ENCODE assay signal across 11 mouse cellular contexts in the genomic region with DNA sequence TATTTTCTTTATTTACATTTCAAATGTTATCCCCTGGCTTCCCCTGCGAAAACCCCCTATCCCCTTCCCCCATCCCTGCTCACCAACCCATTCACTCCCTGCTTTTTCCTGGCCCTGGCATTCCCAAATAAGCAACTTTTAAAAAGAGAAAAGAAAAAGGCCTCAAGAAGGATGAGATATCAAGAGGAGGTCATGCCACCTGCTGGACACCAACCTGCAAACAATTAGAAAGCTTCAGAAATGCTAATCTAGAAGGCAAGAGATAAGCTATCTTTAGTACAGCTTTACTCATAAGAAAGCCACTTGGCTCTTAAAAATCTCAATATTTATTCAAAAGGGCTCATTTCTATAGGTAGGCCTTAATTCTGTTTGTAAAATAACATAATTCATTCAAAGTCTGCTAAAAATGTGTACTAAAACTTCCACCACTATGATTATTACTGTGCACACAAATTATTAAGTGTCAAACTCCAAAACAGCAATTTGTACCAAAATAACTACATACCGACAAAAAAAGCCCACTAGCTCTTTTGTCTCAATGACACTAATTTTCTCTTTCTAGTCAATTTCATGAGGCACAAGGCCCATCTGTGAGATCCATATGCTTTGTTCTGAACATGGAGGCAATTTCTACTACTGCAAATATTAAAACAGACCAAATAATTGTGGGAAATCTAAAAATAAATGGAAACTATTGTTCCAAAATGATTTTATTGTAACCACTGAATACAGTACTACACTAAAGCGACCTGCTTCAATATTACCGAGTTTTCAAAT. TPM values are rescaled to one million over a fixed set of nuclear protein-coding genes. Genes with fewer than 3 reads are reported as not detected.
DNase-seq lines count a peak whose midpoint lies in the region; ATAC-seq lines count a peak whose summit lies in the region.
"Had no signal": no experiment of that assay in that cellular context is flagged by ENCODE, and none has a peak within 500 bp of the region (broad histone marks: within the 10 kb centered on the region; RNA-seq: fewer than 3 reads in every experiment).

No protein-coding gene starts in this region.

- no peaks in the 10 kb centered on the region for H3K27me3 ChIP-seq in hindbrain, embryonic 10.5 days (ENCODE audit: insufficient read depth, poor library complexity, severe bottlenecking)
- H3K27me3 ChIP-seq in hindbrain, embryonic 11.5 days (ENCODE audit: control insufficient read depth, insufficient read depth, low read length): no peaks in the 10 kb centered on the region
- H3K27me3 ChIP-seq in forebrain, embryonic 10.5 days (ENCODE audit: poor library complexity, severe bottlenecking): no peaks in the 10 kb centered on the region; the same call in 1 of the 2 replicates
- no peaks in the 10 kb centered on the region for H3K27me3 ChIP-seq in midbrain, embryonic 13.5 days
- H3K27me3 ChIP-seq: lung, embryonic 15.5 days had no signal

- no peak overlapping the region for H3K9ac ChIP-seq in hindbrain, embryonic 11.5 days (ENCODE audit: low read depth, low read length)
- peak overlapping the region; percentile 41; the same call in 1 of the 2 replicates for H3K9ac ChIP-seq in midbrain, embryonic 13.5 days (replicated peaks)
- H3K9ac ChIP-seq: lung, embryonic 15.5 days had no signal

- peaks cover 14% of the 10 kb centered on the region for H3K4me1 ChIP-seq in hindbrain, embryonic 10.5 days (replicated peaks)
- H3K4me1 ChIP-seq in hindbrain, embryonic 11.5 days (replicated peaks; ENCODE audit: control insufficient read depth, insufficient read depth, low read length): no peaks in the 10 kb centered on the region
- peaks cover 20% of the 10 kb centered on the region for H3K4me1 ChIP-seq in forebrain, embryonic 10.5 days
- peaks cover 13% of the 10 kb centered on the region for H3K4me1 ChIP-seq in midbrain, embryonic 13.5 days (replicated peaks)

- no peak overlapping the region for H3K4me2 ChIP-seq in hindbrain, embryonic 11.5 days (replicated peaks; ENCODE audit: low read depth, low read length)
- H3K4me2 ChIP-seq in midbrain, embryonic 13.5 days (replicated peaks): peak overlapping the region; percentile 52

- H3K4me3 ChIP-seq in hindbrain, embryonic 10.5 days: 0 out of 2 replicates have a peak overlapping the region, but pooled peaks have one; percentile 4
- H3K4me3 ChIP-seq in hindbrain, embryonic 11.5 days (ENCODE audit: low read depth, low read length): no peak overlapping the region
- peak overlapping the region; percentile 81; the same call in 1 of the 2 replicates for H3K4me3 ChIP-seq in forebrain, embryonic 10.5 days
- peak overlapping the region; percentile 31 for H3K4me3 ChIP-seq in midbrain, embryonic 13.5 days (replicated peaks)
- H3K4me3 ChIP-seq: lung, embryonic 15.5 days had no signal

- WGBS in hindbrain, embryonic 10.5 days: 30% methylated on average over 4 of the region's 4 CpGs
- WGBS in hindbrain, embryonic 11.5 days: 34% methylated on average over 4 of the region's 4 CpGs
- WGBS in forebrain, embryonic 10.5 days: 26% methylated on average over 4 of the region's 4 CpGs
- 28% methylated on average over 4 of the region's 4 CpGs for WGBS in midbrain, embryonic 13.5 days

- DNase-seq in hindbrain, embryonic 10.5 days (ENCODE audit: low spot score): no peak
- no peak for DNase-seq in hindbrain, embryonic 11.5 days (ENCODE audit: low spot score)
- DNase-seq in 416B (ENCODE audit: low read depth): peak; percentile 22
- no peak for DNase-seq in forebrain, embryonic 10.5 days (ENCODE audit: extremely low spot score, low spot score)
- DNase-seq in T-cell, adult 2 months (ENCODE audit: low spot score): no peak
- DNase-seq in adrenal gland, postnatal 4 days (ENCODE audit: low spot score in 2 of 2): no peak
- DNase-seq: gastrocnemius, postnatal 25 days had no signal

- no peak overlapping the region for H3K27ac ChIP-seq in hindbrain, embryonic 10.5 days
- H3K27ac ChIP-seq in hindbrain, embryonic 11.5 days (ENCODE audit: low read depth, low read length): no peak overlapping the region
- no peak overlapping the region for H3K27ac ChIP-seq in forebrain, embryonic 10.5 days
- no peak overlapping the region for H3K27ac ChIP-seq in midbrain, embryonic 13.5 days
- H3K27ac ChIP-seq: embryonic facial prominence, embryonic 10.5 days; lung, embryonic 15.5 days had no signal

- no peak for ATAC-seq in hindbrain, embryonic 11.5 days (ENCODE audit: low FRiP score)
- no peak for ATAC-seq in midbrain, embryonic 13.5 days
- no peak for ATAC-seq in activated CD4-positive, CD25-positive, alpha-beta regulatory T cell, adult 4 months

- no peaks in the 10 kb centered on the region for H3K36me3 ChIP-seq in hindbrain, embryonic 10.5 days
- H3K36me3 ChIP-seq in hindbrain, embryonic 11.5 days (ENCODE audit: control insufficient read depth, insufficient read depth, low read length): no peaks in the 10 kb centered on the region
- H3K36me3 ChIP-seq in forebrain, embryonic 10.5 days (replicated peaks): no peaks in the 10 kb centered on the region; the same call in 1 of the 2 replicates
- peaks cover 1% of the 10 kb centered on the region for H3K36me3 ChIP-seq in midbrain, embryonic 13.5 days
- H3K36me3 ChIP-seq: embryonic facial prominence, embryonic 10.5 days; lung, embryonic 15.5 days had no signal

- no peaks in the 10 kb centered on the region for H3K9me3 ChIP-seq in hindbrain, embryonic 10.5 days
- no peaks in the 10 kb centered on the region for H3K9me3 ChIP-seq in hindbrain, embryonic 11.5 days (ENCODE audit: control insufficient read depth, low read length)
- no peaks in the 10 kb centered on the region for H3K9me3 ChIP-seq in forebrain, embryonic 10.5 days
- H3K9me3 ChIP-seq in midbrain, embryonic 13.5 days: no peaks in the 10 kb centered on the region
- H3K9me3 ChIP-seq: embryonic facial prominence, embryonic 10.5 days; lung, embryonic 15.5 days had no signal

RNA-seq across cellular contexts. Expression of a gene that starts 1.9 kb away (rescaled TPM):
- polyA plus RNA-seq in hindbrain, embryonic 10.5 days (2016; fragmentation: Nextera tagmentation; extraction: Ambion mirVana): 7.4 and 7.6 TPM in 2 replicates
- 13.7 and 26.1 TPM in 2 replicates for polyA plus RNA-seq in hindbrain, embryonic 11.5 days (2014; fragmentation: Nextera tagmentation; extraction: Ambion mirVana)
- 9.2 and 9.8 TPM in 2 replicates for polyA plus RNA-seq in forebrain, embryonic 10.5 days (2016; fragmentation: Nextera tagmentation; extraction: Ambion mirVana)
- 27.5 and 27.9 TPM in 2 replicates for polyA plus RNA-seq in midbrain, embryonic 13.5 days (2015; fragmentation: Nextera tagmentation; extraction: Ambion mirVana)
- 10 to 100 TPM; 10.2 to 13.1 TPM for total RNA-seq in adrenal gland, postnatal 4 days (2021)
- polyA plus RNA-seq in activated CD4-positive, CD25-positive, alpha-beta regulatory T cell, adult 4 months (2017; shearing (Covaris generic)): 1 to 10 TPM; 7.4 to 8.5 TPM
